Mouse (Mus musculus) hindbrain, embryonic 15.5 days (tissue): ENCODE data around the gene Ube2h. TPM values are rescaled to one million over a fixed set of nuclear protein-coding genes. Genes with fewer than 3 reads are reported as not detected.
"Not testable (repeated sequence)": the region's sequence is repeated elsewhere in the genome, so short reads cannot be mapped to it uniquely, and the experiment has no call there.

Source experiments
- ATAC-seq: fragments of 200-750 bp; cut with Nextera tagmentation; 2 replicates; pipeline ENCODE4 v1.8.0; 2017; ENCODE audit warnings: low read depth, moderate number of reproducible peaks, moderate TSS enrichment; ENCODE audit not compliant: low FRiP score
- H3K27ac ChIP-seq: fragments of 300-500 bp; sonication (generic); replicated peaks from 2 replicates; pipeline ENCODE4 v1.5.1; 2015; ENCODE audit warnings: mild to moderate bottlenecking, inconsistent platforms
- H3K27me3 ChIP-seq: fragments of 300-500 bp; sonication (generic); 2 replicates; pipeline ENCODE4 v1.6.1; 2015; ENCODE audit warnings: control low read depth, inconsistent platforms
- H3K36me3 ChIP-seq: fragments of 300-500 bp; sonication (generic); 2 replicates; pipeline ENCODE4 v1.6.1; 2015; ENCODE audit warnings: control low read depth, inconsistent platforms
- H3K4me1 ChIP-seq: fragments of 300-500 bp; sonication (generic); replicated peaks from 2 replicates; pipeline ENCODE4 v1.6.1; 2015; ENCODE audit warnings: control low read depth, inconsistent platforms
- H3K4me2 ChIP-seq: fragments of 300-500 bp; sonication (generic); 2 replicates; pipeline ENCODE4 v1.6.1; 2015; ENCODE audit warnings: moderate library complexity, mild to moderate bottlenecking, inconsistent platforms
- H3K4me3 ChIP-seq: fragments of 300-500 bp; sonication (generic); 2 replicates; pipeline ENCODE4 v1.5.1; 2015; ENCODE audit warnings: mild to moderate bottlenecking, inconsistent platforms
- H3K9ac ChIP-seq: fragments of 300-500 bp; sonication (generic); 2 replicates; pipeline ENCODE4 v1.6.1; 2015; ENCODE audit warnings: inconsistent platforms
- H3K9me3 ChIP-seq: fragments of 300-500 bp; sonication (generic); 2 replicates; pipeline ENCODE4 v1.6.1; 2016; ENCODE audit warnings: control low read depth, inconsistent platforms
- WGBS: fragments of 180-500 bp; shearing (Covaris S2); methylation state at CpG from one replicate; pipeline ENCODE4 v1.1.7; 2015; 5-methylcytosine and 5-hydroxymethylcytosine counted together
- polyA plus RNA-seq: library from polyadenylated mRNA; unstranded; fragments of >200 nt; fragmentation: Nextera tagmentation; extraction: Ambion mirVana; gene quantifications from 2 replicates; pipeline ENCODE4 v1.2.1, GENCODE M21; 2015

Ube2h gene
- polyA plus RNA-seq, 1 experiment from 2014 or later = 59.5 TPM

- Histone ChIP-seq H3K27me3 (no peaks in the 10 kb centered on the region), H3K4me2 (no peak overlapping the region), H3K4me1 (no peaks in the 10 kb centered on the region), H3K9ac (no peak overlapping the region), H3K27ac (no peak overlapping the region), H3K36me3 (peaks cover 9% of the 10 kb centered on the region; the same call in 1 of the 2 replicates), H3K9me3 (no peaks in the 10 kb centered on the region), H3K4me3 (no peak overlapping the region)
- WGBS = 95% methylated on average over 8 of the region's 8 CpGs
- ATAC-seq = no peak
These were observed 91.9 kb downstream of the Ube2h start for GRCm38 (mm10) chr6:30212468-30212867.

GRCm38 (mm10) chr6:30211641-30212455, 92.5 kb downstream of the Ube2h start:
- WGBS = 65% methylated on average over 16 of the region's 16 CpGs
- peaks cover 9% of the 10 kb centered on the region; the same call in 1 of the 2 replicates for H3K36me3 ChIP-seq
- no peak overlapping the region for H3K9ac ChIP-seq
- H3K9me3 ChIP-seq = no peaks in the 10 kb centered on the region
- no peaks in the 10 kb centered on the region for H3K27me3 ChIP-seq
- no peak for ATAC-seq
- no peaks in the 10 kb centered on the region for H3K4me1 ChIP-seq
- H3K27ac ChIP-seq = no peak overlapping the region
- H3K4me2 ChIP-seq = no peak overlapping the region
- no peak overlapping the region for H3K4me3 ChIP-seq

GRCm38 (mm10) chr6:30210788-30211187, 93.6 kb downstream of the Ube2h start:
- no peaks in the 10 kb centered on the region for H3K27me3 ChIP-seq
- ATAC-seq = peak; percentile 52; the same call in 1 of the 2 replicates

GRCm38 (mm10) chr6:30208844-30209243, 95.5 kb downstream of the Ube2h start:
- no peak for ATAC-seq
- H3K36me3 ChIP-seq = peaks cover 3% of the 10 kb centered on the region; the same call in 1 of the 2 replicates
- no peak overlapping the region for H3K4me2 ChIP-seq
- H3K9me3 ChIP-seq = no peaks in the 10 kb centered on the region
- H3K27ac ChIP-seq = no peak overlapping the region
- no peak overlapping the region for H3K9ac ChIP-seq
- no peaks in the 10 kb centered on the region for H3K27me3 ChIP-seq
- peaks cover 6% of the 10 kb centered on the region for H3K4me1 ChIP-seq
- no peak overlapping the region for H3K4me3 ChIP-seq
- 51% methylated on average over 4 of the region's 4 CpGs for WGBS

More at GRCm38 (mm10) chr6:30210788-30211187, 93.6 kb downstream of the Ube2h start:
- Histone ChIP-seq H3K9ac (no peak overlapping the region), H3K4me2 (no peak overlapping the region), H3K27ac (no peak overlapping the region), H3K36me3 (peaks cover 4% of the 10 kb centered on the region; the same call in 1 of the 2 replicates), H3K4me1 (peaks cover 2% of the 10 kb centered on the region), H3K9me3 (no peaks in the 10 kb centered on the region), H3K4me3 (no peak overlapping the region)
- 35% methylated on average over 5 of the region's 5 CpGs for WGBS

GRCm38 (mm10) chr6:30205587-30206202, 98.6 kb downstream of the Ube2h start:
- no peaks in the 10 kb centered on the region for H3K36me3 ChIP-seq
- WGBS = 5% methylated on average over 30 of the region's 30 CpGs
- no peaks in the 10 kb centered on the region for H3K9me3 ChIP-seq
- no peak overlapping the region for H3K27ac ChIP-seq
- H3K27me3 ChIP-seq = no peaks in the 10 kb centered on the region
- peak overlapping the region; percentile 26 for H3K4me3 ChIP-seq
- H3K4me2 ChIP-seq = peak overlapping the region; percentile 57
- 0 out of 2 replicates have a peak overlapping the region, but pooled peaks have one; percentile 16 for H3K9ac ChIP-seq
- peaks cover 6% of the 10 kb centered on the region for H3K4me1 ChIP-seq
- peak; percentile 81 for ATAC-seq

GRCm38 (mm10) chr6:30205180-30205538, 99.2 kb downstream of the Ube2h start:
- not testable (repeated sequence) for H3K27ac ChIP-seq, H3K4me1 ChIP-seq, H3K4me2 ChIP-seq, H3K9me3 ChIP-seq, H3K36me3 ChIP-seq, H3K4me3 ChIP-seq, H3K9ac ChIP-seq, H3K27me3 ChIP-seq, ATAC-seq
- WGBS = 77% methylated on average over 6 of the region's 6 CpGs

GRCm38 (mm10) chr6:30204383-30205179, 99.8 kb downstream of the Ube2h start:
- WGBS = 48% methylated on average over 20 of the region's 20 CpGs
- H3K27me3 ChIP-seq = no peaks in the 10 kb centered on the region
- H3K4me1 ChIP-seq = peaks cover 6% of the 10 kb centered on the region
- H3K27ac ChIP-seq = no peak overlapping the region
- no peak overlapping the region for H3K4me2 ChIP-seq
- no peak overlapping the region for H3K9ac ChIP-seq
- no peak overlapping the region for H3K4me3 ChIP-seq
- H3K9me3 ChIP-seq = no peaks in the 10 kb centered on the region
- H3K36me3 ChIP-seq = no peaks in the 10 kb centered on the region
- no peak for ATAC-seq

GRCm38 (mm10) chr6:30196143-30196542, 108.2 kb downstream of the Ube2h start:
- Histone ChIP-seq H3K27me3 (no peaks in the 10 kb centered on the region), H3K9me3 (no peaks in the 10 kb centered on the region), H3K9ac (no peak overlapping the region), H3K4me3 (no peak overlapping the region), H3K27ac (no peak overlapping the region), H3K4me1 (no peaks in the 10 kb centered on the region), H3K36me3 (no peaks in the 10 kb centered on the region), H3K4me2 (no peak overlapping the region)
- no peak for ATAC-seq
- 65% methylated on average over 8 of the region's 8 CpGs for WGBS

GRCm38 (mm10) chr6:30195656-30196055, 108.7 kb downstream of the Ube2h start:
- H3K27me3 ChIP-seq = no peaks in the 10 kb centered on the region
- 77% methylated on average over 11 of the region's 11 CpGs for WGBS
- H3K9me3 ChIP-seq = no peaks in the 10 kb centered on the region
- H3K36me3 ChIP-seq = no peaks in the 10 kb centered on the region
- H3K27ac ChIP-seq = no peak overlapping the region
- H3K4me3 ChIP-seq = no peak overlapping the region
- H3K4me2 ChIP-seq = no peak overlapping the region
- H3K9ac ChIP-seq = no peak overlapping the region
- no peak for ATAC-seq
- no peaks in the 10 kb centered on the region for H3K4me1 ChIP-seq

GRCm38 (mm10) chr6:30183624-30184023, 120.7 kb downstream of the Ube2h start:
- H3K4me3 ChIP-seq = no peak overlapping the region
- ATAC-seq = no peak
- peaks cover 4% of the 10 kb centered on the region; the same call in 1 of the 2 replicates for H3K4me1 ChIP-seq
- no peak overlapping the region for H3K4me2 ChIP-seq
- H3K9me3 ChIP-seq = no peaks in the 10 kb centered on the region
- 83% methylated on average over 4 of the region's 4 CpGs for WGBS
- no peaks in the 10 kb centered on the region for H3K36me3 ChIP-seq
- H3K27me3 ChIP-seq = peaks cover 27% of the 10 kb centered on the region
- no peak overlapping the region for H3K27ac ChIP-seq
- H3K9ac ChIP-seq = no peak overlapping the region

GRCm38 (mm10) chr6:30182038-30182437, 122.3 kb downstream of the Ube2h start:
- H3K4me3 ChIP-seq = no peak overlapping the region
- peaks cover 13% of the 10 kb centered on the region for H3K4me1 ChIP-seq

GRCm38 (mm10) chr6:30180321-30180720, 124.0 kb downstream of the Ube2h start:
- H3K4me3 ChIP-seq = no peak overlapping the region
- 30% methylated on average over 2 of the region's 2 CpGs for WGBS
- no peak overlapping the region for H3K4me2 ChIP-seq
- no peak overlapping the region for H3K9ac ChIP-seq
- peaks cover 23% of the 10 kb centered on the region for H3K4me1 ChIP-seq
- H3K27me3 ChIP-seq = peaks cover 59% of the 10 kb centered on the region
- no peak overlapping the region for H3K27ac ChIP-seq
- H3K9me3 ChIP-seq = no peaks in the 10 kb centered on the region
- ATAC-seq = no peak
- no peaks in the 10 kb centered on the region for H3K36me3 ChIP-seq

More at GRCm38 (mm10) chr6:30182038-30182437, 122.3 kb downstream of the Ube2h start:
- Histone ChIP-seq H3K27ac (no peak overlapping the region), H3K36me3 (no peaks in the 10 kb centered on the region), H3K9ac (no peak overlapping the region), H3K4me2 (no peak overlapping the region), H3K9me3 (no peaks in the 10 kb centered on the region), H3K27me3 (peaks cover 41% of the 10 kb centered on the region)
- 51% methylated on average over 6 of the region's 6 CpGs for WGBS
- ATAC-seq = no peak
